Mouse (Mus musculus) adrenal gland, postnatal 14 days (tissue): Measurements from ENCODE around the gene Actl6b. TPM values are rescaled to one million over a fixed set of nuclear protein-coding genes. Genes with fewer than 3 reads are reported as not detected.
A peak's percentile ranks its signal among the peaks of the same experiment; 100 is the strongest.

Experiments
- DNase-seq: peaks from one replicate; pipeline ENCODE4 v3.0.0; 2021; ENCODE audit warnings: mixed read lengths
- long read RNA-seq, 2 experiments: library from polyadenylated mRNA; stranded (forward); transcript quantifications; one replicate each; pipeline ENCODE4 v2.0.0; 2021
- total RNA-seq: library from RNA; stranded (reverse); gene quantifications from 2 replicates; pipeline ENCODE4 v1.2.3, GENCODE M21; 2021

The Actl6b gene
- 2.8 and 3.8 TPM in 2 replicates for total RNA-seq
- long read RNA-seq, experiment 1, partial matches to known transcripts, result 0 of 9 reads
- long read RNA-seq, experiment 1, other reads (novel, unspliced or antisense), result 8 of 9 reads
- long read RNA-seq, experiment 2, partial matches to known transcripts, result 1 of 3 reads
- long read RNA-seq, experiment 2, other reads (novel, unspliced or antisense), result 2 of 3 reads

DNA sequence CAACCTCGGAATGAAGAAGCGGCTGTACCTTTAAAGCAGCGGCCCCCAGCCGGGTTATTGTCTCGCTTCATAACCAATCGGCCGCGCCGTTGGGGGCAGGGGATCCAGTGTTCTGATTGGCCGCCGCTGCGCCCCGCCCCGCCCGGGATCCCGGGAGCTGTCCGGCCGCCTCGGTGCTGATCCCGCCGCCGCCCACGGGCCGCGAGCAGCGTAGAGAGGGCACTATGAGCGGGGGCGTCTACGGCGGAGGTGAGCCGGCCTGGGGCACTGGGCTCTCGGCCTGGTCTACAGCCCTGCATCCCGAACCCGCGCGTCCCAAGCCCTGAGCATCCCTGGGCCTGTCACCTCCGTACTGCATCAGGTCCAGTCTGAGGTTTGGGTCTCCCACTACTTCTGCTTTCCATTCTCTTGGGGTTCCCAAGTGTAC is at the start of gene Actl6b:
Actl6b (plus strand) TSS at position 107 of the 427 bp plus-strand sequence.
- DNase-seq, result peak; percentile 90

DNA sequence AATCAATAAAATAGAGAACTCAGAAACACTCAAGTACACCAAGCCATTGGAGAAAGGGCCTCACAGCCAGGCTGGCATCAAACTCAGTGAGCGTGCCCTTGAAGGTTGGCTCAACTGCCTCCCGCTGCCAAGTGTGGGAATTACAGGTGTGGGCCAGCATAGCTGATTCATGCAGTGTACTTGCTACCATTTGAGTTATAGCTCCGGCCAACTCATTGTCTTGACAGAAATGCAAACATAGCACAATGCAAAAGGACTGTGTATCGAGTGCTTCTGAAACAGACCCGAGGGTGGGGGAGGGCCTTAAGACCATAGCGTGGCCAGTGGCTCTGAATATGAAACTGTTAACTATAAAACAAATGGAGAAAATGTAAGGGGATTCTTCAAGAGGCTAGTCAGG is 49.3 kb upstream of the Actl6b start:
- DNase-seq, result peak; percentile 60

DNA sequence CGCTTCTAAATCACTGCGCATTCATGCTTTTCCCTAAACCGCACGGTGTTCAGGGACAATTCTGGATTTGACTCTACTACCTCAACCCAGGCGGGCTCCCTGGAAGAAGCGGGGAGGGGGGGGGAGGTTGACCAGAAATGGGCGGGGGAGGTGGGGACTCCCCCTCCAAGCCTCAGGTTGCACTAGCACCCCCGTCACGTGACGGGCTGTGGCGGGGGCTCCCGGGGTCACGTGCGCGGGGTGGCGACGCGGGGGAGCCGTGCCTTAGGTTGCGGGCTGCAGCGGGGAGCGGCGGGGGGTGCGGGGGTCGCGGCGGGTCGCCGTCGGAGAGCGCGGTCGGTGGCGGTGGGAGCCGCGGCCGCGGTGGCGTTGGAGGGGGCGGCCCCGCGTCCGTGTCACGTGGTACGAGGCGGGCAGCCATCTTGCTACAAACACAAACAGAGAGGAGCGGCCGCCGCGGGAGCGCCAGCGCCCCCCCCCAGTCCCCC is 43.3 kb upstream of the Actl6b start:
- peak; percentile 87 for DNase-seq

DNA sequence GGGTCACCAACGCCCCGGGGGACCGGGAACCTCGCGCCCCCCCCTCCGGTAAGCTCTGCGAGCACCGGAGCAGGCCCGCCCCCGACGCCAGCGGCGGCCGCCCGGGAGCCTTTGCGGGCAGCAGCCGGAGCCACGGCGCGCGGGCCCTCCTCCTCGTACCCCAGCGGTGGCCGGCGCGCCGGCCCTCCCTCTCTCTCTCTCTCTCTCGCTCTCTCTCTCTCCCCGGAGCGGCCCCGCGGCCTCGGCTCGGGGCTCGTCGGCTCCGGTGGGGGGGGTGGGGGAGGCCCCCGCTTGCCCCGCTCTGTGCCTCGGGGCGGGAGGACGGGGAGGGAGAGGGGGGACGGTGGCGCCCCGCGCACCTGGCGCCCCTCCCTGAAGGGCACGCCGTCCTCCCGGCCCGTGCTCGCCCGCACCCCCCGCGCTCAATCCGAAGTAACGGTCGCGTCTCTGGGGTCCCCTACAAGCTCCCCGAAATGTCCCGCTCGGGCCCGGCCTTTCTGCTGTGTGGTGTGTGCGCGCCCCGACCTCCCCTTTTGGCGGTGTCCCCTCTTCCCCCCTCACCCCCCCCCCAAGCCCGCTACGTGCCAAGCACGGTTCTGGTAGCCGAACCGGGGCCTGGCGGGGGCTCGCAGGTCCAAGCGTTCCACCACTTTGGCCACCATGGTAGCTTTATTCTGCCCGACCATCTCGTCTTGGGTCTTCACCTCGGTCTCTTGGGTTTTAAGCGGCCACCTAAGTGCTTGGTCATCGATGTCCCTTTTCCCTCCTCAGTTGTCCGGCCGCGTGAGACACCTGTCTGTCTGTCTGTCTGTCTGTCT is 42.5 kb upstream of the Actl6b start:
- peak; percentile 44 for DNase-seq

DNA sequence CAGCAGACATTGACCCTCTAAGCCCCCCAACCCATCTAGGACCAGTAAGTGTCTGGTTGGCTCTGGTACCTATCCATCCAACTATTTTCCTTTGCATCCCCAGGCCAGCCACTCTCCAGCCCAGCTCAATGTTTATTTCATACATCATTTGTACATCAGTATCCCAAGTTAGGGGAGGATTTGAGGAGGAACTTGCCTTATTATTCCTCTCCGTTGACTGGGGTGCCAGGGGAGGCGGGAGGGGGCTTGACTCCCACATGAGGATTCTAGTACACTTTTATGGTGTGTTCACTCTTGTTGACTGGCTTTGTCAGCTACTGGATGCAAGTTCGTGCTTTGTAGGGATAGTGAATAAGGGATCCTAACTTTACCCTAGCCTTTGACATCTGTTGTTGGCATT is 41.6 kb upstream of the Actl6b start:
- DNase-seq, result no peak

DNA sequence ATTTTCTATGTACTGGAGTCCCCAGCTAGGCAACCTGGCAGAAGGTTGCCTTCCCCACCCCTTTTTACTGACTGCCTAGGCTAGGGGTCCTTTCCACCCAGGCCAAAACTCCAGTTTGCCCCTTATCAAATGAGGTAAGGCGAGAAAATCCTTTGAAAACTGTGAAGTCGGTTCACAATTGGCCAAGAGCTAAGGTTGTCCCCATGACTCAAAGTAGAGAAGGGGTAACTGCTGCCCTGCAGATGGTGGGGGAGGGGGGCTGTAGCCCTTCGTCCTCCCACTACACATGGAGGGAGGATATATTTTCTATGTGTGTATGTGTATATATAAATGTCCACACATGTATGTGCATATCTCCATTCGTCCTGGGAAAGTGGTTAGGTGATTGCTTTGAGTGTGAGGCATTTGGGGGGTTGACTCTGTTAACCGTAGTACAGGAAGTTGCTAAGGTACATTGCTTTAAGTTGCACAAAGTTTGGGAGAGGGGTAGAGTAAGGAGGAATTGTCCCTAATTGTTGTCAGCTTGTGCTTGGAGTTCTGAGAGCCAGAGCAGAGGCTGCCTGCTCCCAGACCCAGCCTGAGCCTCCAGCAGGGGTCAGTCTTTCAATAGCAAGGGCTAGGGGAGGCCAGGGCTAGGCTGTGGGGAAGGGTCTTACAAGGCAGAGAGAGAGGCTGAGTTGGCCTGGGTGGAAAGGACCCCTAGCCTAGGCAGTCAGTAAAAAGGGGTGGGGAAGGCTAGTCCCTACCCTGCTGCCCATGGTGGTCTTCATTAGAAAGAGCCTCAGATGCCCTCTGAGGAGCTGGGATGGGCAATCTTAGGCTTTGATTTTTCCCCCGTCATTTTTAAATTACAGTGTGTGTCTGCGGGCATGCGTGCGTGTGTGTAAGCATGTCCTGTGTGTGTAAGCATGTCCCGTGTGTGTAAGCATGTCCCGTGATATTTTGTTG is 40.2 kb upstream of the Actl6b start:
- DNase-seq, result peak; percentile 59

DNA sequence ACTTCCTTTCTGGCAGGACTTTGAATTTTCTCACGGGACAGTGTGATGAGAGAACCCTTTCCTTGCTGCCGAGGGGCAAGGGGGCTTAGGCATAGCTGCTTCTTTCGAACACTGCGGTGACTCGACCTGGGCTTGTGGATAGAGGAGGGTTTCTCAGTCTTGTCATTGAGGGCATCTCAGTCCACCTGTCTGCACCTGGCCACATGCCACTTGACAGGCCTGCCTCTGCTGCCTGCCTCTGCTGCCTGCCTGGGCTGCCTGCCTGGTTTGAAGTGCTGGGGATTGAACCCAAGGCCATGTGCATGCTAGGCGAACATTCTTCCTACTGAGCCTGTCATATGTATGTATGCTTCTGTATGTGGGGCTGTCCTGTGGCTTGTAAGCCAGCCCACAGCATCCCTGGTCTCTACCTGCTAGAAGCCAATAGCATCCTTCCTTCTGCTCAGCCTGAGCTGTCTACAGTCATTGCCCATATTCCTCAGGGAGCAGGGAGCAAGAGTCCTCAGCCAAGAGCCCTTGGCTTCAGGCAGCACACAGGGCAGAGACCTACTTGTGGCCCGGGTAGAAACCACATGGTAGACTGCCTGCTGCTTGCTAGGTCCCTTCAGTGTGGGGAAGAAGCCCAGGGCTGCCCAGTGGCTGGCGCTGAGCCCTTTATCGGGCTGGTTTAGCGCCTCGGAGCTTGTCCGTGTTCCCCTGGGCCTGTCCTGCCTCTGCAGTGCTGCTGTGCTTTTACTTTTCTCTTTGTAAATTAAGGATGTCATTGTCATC is 39.2 kb upstream of the Actl6b start:
- peak; percentile 47 for DNase-seq

DNA sequence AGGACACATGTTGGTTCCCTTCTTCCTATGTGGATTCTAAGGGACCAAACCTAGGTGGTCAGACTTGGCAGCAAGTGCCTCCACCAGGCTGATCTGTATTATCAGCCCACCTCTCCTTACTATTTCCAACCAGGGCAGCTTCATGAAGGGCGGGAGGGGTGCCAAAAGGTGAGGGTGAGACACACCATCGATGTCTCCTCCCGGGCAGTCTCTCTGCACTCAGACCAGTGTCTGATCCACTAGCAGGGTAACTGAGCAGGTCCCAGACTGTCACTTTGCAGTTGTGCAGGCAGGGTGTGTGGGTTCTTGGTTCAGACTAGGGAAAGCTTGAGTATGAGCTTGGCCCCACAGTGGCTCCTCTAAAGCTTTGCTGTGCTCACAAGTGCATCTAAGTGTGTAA is 38.5 kb upstream of the Actl6b start:
- DNase-seq, result no peak

DNA sequence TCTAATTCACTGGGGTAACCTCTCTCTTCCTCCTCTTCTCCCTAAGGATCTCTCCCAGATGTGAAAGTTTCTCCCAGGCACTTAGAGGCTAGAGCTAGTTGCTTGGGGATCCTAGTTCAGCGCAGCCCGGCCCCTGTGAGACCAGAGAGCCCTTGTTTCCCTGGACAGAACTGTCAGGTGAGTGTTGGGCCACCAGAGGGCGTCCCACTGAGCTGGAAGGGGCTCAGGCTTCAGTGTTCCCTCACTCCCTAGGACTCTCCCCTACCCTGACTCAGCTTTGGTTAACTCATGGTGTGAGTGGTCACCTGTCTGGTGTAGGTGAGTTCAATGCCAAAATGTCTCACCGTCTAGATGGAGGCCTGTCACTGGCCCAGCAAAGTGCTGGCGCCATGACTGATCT is 34.9 kb upstream of the Actl6b start, which contains the start of gene Gigyf1:
Gigyf1 (plus strand) TSS at position 113 of the 400 bp plus-strand sequence.
- peak; percentile 77 for DNase-seq

DNA sequence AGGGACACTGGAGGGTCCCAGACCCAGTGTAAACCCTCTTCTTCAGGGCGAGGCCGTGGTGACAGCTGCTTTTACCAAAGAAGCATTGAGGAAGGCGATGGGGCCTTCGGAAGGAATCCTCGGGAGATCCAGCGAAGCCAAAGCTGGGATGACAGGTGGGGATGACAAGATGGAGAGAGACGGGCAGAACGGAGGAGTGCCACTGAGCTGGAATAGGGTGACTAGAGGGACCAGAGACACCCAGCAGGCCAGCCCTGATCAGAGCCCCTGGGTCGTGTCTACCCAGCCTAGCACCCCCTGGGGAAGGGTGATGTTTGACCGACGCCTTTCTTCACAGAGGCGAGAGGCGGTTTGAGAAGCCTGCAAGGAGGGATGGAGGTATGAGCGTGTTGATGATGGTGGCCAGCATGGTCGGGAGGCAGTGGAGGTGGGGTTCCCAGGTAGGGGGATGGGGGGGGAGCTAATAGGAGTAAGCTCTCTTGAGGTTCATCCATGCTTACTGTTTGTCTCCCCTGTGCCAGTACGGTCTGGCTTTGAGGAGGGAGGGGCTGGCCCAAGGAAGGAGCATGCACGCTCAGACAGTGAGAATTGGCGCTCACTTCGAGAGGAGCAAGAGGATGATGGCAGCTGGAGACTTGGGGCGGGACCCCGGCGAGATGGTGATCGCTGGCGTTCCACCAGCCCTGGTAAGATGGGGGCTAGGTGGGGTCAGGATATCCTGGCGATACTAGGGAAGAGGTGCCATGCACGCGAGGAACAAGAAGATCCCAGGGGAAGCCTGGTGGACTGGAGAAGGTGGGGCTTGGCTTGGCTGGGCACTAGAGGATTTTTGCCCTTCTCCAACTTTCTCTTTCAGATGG is 33.4 kb upstream of the Actl6b start:
- DNase-seq, result no peak

DNA sequence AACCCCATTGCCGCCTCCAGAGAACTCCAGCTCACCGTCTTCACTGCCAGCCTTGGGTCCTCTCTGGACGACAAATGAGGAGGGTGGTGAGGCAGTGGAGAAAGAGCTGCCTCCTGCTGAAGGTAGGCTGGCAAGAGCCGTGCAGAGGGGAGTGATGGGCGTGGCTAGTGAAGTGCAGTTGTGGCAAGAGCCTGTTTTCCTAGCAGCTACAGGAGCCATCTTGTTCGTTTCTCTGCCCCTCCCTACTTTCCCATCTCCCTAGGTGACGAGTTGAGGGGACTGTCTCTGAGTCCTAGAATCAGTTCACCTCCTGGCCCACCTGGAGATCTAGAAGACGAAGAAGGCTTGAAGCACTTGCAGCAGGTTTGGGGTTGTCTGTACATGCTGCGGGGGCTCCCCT is 31.5 kb upstream of the Actl6b start:
- DNase-seq, result no peak

DNA sequence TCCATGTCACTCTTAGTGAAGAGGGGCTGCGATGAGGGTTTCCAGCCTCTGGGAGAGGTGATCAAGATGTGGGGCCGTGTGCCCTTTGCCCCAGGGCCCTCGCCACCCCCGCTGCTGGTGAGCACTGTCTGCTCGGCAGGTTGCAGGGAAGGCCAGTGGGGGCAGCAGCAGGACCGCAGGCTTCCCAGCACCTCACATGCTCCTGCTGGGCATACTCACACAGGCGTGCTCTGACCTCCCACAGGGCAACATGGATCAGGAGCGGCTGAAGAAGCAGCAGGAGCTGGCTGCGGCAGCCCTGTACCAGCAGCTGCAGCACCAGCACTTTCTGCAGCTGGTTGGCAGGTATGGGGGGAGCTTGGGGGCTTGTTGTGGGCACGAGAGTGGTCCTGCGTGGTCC is 30.6 kb upstream of the Actl6b start:
- no peak for DNase-seq

DNA sequence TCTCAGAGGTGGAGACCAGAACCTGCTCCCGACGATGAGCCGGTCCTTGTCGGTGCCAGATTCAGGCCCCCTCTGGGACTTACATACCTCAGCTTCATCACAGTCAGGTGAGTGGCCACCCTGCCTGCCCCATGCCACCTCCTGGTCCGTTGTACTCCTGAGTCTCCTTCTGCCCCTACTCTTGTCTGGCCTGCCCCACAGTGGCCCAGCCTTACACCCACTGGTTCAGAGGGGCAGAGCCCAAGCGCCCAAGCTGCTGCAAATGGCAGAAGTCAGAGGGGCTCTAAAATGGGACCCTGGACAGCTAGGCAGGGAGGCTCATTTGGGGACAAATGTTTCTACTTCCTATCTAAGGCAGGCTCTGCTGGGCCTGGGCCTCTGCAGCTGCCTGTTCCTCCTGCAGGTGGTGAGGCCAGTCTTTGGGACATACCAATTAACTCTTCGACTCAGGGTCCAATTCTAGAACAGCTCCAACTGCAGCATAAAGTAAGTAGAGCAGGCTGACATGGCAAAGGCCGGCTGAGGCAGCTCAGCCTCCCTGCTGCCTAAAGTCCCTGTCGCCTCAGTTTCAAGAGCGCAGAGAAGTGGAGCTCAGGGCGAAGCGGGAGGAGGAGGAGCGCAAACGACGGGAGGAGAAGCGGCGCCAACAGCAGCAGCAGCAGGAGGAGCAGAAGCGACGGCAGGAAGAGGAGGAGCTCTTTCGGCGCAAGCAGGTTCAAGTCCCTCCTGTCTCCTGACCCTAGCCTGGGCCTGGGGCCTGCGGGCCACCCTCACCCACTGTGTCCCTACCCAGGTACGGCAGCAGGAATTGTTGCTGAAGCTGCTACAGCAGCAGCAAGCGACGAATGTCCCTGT is 29.7 kb upstream of the Actl6b start:
- no peak for DNase-seq

DNA sequence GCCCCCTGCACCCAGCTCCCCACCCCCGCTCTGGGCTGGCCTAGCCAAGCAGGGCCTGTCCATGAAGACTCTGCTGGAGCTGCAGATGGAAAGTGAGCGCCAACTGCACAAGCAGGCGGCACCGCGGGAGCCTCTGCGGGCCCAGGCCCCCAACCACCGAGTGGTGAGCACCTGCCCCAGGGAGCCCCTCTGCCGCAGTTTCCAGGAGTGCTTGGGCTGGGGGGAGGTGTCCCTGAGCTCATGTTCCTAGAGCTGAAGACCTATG is 29.1 kb upstream of the Actl6b start:
- no peak for DNase-seq

DNA sequence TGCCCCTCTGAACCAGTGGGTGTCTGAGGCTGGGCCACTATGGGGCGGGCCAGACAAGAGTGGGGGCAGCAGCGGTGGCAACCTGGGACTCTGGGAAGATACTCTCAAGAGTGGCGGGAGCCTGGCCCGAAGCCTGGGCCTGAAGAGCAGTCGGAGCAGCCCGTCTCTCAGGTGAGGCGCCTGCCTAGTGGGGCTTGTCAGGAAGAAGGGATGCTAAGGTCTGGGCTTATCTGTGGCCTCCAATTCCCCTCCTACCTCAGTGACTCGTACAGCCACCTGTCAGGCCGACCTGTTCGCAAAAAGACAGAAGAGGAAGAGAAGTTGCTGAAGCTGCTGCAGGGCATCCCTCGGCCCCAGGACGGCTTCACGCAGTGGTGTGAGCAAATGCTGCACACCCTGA is 28.6 kb upstream of the Actl6b start:
- no peak for DNase-seq

DNA sequence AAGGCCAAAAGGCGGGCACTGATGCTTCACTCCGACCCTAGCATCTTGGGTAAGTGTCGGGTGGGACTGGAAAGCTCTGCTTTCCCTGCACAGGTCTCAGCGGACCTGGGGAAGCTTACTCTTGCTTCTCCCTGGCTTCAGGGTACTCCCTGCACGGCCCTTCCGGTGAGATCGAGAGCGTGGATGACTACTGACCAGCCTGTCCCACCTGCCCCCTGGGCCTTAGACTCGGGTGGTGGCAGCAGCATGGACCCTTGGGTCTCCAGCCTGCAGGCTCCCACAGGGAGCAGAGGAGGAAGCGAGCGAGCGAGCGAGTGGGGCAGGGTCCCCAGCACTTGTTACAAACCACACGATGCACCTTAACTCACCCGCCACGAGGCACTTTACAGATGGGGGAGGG is 27.8 kb upstream of the Actl6b start:
- DNase-seq, result no peak

DNA sequence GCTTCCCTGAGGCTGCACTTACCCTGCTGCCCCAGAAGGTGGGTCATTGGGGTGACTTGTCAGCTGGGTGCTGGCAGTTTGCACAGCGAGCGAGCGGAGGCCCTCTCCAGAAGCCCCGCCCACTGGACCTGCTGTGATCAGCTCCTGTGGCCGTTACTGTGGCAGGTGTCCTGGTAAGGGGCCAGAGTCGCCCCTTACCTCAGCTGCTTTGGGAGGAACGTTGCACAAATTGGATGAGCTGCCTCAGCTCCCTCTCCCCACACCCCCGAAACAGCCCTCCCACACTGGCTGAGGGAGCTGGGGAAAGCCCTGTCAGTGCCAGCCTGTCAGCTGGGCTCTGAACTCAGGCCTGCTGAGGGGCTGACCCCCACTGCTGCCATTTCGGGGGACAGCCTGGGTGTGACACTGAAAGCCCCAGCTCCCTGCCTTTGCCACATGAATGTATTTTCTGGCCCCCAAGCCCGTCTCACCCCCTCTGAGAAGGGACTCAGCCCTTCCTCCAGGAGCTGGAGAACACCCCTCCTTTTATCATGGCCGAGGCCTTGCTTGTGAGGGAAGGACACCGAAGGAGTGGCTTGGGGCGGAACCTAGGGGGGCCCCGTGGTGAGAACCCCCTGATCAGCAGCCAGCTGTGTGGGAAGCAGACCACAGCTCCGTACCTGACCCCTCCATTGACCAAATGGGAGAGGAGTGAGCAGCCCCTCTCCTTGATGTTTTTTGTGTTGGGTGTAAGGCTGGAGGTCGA is 27.0 kb upstream of the Actl6b start:
- peak; percentile 79 for DNase-seq

DNA sequence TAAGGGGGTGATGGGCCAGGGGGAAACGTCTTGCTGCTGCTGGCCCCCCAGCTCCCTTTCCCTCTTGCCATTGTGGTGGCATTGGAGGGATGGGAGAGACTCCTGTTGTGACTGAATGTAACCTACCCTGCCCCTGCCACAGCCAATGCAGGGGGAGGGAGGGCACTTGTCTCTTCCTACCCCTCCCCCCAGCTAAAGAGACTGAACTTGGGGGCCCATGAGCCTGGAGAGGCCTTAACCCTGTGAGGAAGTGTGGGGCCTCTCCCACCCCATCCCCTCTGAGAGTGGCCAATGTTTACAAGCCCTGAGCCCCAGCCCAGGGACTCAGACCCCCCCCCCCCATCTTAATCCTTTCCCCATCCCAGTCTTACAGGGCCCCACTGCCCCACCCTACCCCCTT is 25.9 kb upstream of the Actl6b start:
- DNase-seq, result no peak

DNA sequence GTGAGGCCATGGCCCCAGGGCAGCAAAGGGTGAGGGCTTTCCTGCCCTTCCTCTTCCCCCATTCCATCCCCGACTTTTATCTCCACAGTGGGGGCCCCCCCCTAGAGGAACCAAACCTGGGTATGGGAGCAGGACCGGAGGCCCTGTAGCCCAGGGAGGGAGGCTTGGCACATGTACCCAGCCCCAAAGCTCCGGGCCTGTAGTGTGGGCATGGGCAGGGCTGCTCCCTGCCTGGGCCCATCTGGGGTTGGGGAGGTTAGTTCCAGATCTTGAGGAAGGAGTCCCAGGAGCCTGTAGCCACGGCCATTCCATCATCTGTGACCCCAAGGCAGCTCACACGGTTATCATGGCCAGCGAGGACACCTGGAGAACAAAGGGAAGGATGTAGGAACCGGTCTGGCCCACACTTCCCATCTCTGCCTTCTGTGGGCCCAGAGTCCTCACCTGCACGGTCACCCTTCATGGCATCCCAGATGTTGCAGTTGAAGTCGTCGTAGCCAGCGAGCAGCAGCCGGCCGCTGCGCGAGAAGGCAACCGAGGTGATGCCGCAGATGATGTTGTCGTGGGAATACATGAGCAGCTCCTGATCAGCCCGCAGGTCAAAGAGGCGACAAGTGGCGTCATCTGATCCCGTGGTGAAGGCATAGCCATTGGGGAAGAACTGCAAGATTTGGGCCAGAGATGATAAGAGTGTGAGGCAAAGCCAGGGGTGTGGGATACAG is 24.9 kb upstream of the Actl6b start:
- no peak for DNase-seq
